10 mouse cellular contexts compared by ENCODE assay signal in genomic region chr1:88226670-88227379, GRCm38 (mm10). TPM values are rescaled to one million over a fixed set of nuclear protein-coding genes. Genes with fewer than 3 reads are reported as not detected.
DNase-seq lines count a peak whose midpoint lies in the region; ATAC-seq and TF ChIP-seq lines count a peak whose summit lies in the region.
"Had no signal": no experiment of that assay in that cellular context is flagged by ENCODE, and none has a peak within 500 bp of the region (broad histone marks: within the 10 kb centered on the region; RNA-seq: fewer than 3 reads in every experiment).

TSS of gene Mroh2a (plus strand) at chr1:88226986.

- H3K36me3 ChIP-seq in heart, embryonic 12.5 days = no peaks in the 10 kb centered on the region
- no peaks in the 10 kb centered on the region for H3K36me3 ChIP-seq in stomach, postnatal 0 days (ENCODE audit: control insufficient read depth, insufficient read depth, low read length)
- H3K36me3 ChIP-seq in neural tube, embryonic 15.5 days = no peaks in the 10 kb centered on the region
- H3K36me3 ChIP-seq: embryonic facial prominence, embryonic 12.5 days had no signal

- 0 out of 2 replicates have a peak, but pooled peaks have one; percentile 1 for ATAC-seq in heart, embryonic 12.5 days (ENCODE audit: insufficient number of reproducible peaks, low FRiP score)
- ATAC-seq in stomach, postnatal 0 days (ENCODE audit: low FRiP score, low TSS enrichment) = no peak
- no peak for ATAC-seq in neural tube, embryonic 15.5 days (ENCODE audit: low FRiP score)

- TF ChIP-seq CTCF in stomach, postnatal 0 days (IDR thresholded peaks at IDR 0.05; ENCODE audit: low read depth) = no peak
- TF ChIP-seq CTCF in layer of hippocampus, adult 2 months (conservative IDR thresholded peaks at IDR 0.05) = no peak

- H3K4me2 ChIP-seq in heart, embryonic 12.5 days = no peak within 1 kb of the TSS
- no peak within 1 kb of the TSS for H3K4me2 ChIP-seq in stomach, postnatal 0 days (replicated peaks; ENCODE audit: low read depth)
- H3K4me2 ChIP-seq in neural tube, embryonic 15.5 days = no peak within 1 kb of the TSS
- H3K4me2 ChIP-seq: embryonic facial prominence, embryonic 12.5 days had no signal

- H3K27me3 ChIP-seq in heart, embryonic 12.5 days (replicated peaks) = no peaks in the 10 kb centered on the region
- no peaks in the 10 kb centered on the region for H3K27me3 ChIP-seq in stomach, postnatal 0 days (ENCODE audit: control insufficient read depth, insufficient read depth, low read length)
- H3K27me3 ChIP-seq in neural tube, embryonic 15.5 days (replicated peaks) = no peaks in the 10 kb centered on the region
- H3K27me3 ChIP-seq: embryonic facial prominence, embryonic 12.5 days had no signal

- H3K9me3 ChIP-seq in heart, embryonic 12.5 days (replicated peaks) = peaks cover 63% of the 10 kb centered on the region
- peaks cover 24% of the 10 kb centered on the region for H3K9me3 ChIP-seq in stomach, postnatal 0 days (ENCODE audit: control insufficient read depth, low read length)
- peaks cover 70% of the 10 kb centered on the region for H3K9me3 ChIP-seq in neural tube, embryonic 15.5 days (replicated peaks)

- TF ChIP-seq EP300 in stomach, postnatal 0 days (optimal IDR thresholded peaks at IDR 0.05) = no peak

- no peak within 1 kb of the TSS for H3K27ac ChIP-seq in heart, embryonic 12.5 days (ENCODE audit: poor library complexity, severe bottlenecking)
- no peak within 1 kb of the TSS for H3K27ac ChIP-seq in stomach, postnatal 0 days (replicated peaks)
- H3K27ac ChIP-seq in layer of hippocampus, adult 2 months = no peak within 1 kb of the TSS
- H3K27ac ChIP-seq in neural tube, embryonic 15.5 days (replicated peaks) = no peak within 1 kb of the TSS
- H3K27ac ChIP-seq: embryonic facial prominence, embryonic 12.5 days had no signal

- 46% methylated on average over 5 of the region's 5 CpGs for WGBS in heart, embryonic 12.5 days
- WGBS in stomach, postnatal 0 days = 52% methylated on average over 5 of the region's 5 CpGs
- 59% methylated on average over 5 of the region's 5 CpGs for WGBS in neural tube, embryonic 15.5 days

- H3K9ac ChIP-seq in heart, embryonic 12.5 days = no peak within 1 kb of the TSS
- H3K9ac ChIP-seq in stomach, postnatal 0 days (ENCODE audit: low read length) = no peak within 1 kb of the TSS
- H3K9ac ChIP-seq in neural tube, embryonic 15.5 days (replicated peaks) = no peak within 1 kb of the TSS
- H3K9ac ChIP-seq: embryonic facial prominence, embryonic 12.5 days had no signal

- H3K4me1 ChIP-seq in heart, embryonic 12.5 days (replicated peaks) = no peaks in the 10 kb centered on the region
- no peaks in the 10 kb centered on the region for H3K4me1 ChIP-seq in stomach, postnatal 0 days (replicated peaks; ENCODE audit: control insufficient read depth, insufficient read depth)
- no peaks in the 10 kb centered on the region for H3K4me1 ChIP-seq in neural tube, embryonic 15.5 days
- H3K4me1 ChIP-seq: embryonic facial prominence, embryonic 12.5 days had no signal

- DNase-seq in cerebellum, postnatal 4 days (ENCODE audit: low spot score in 2 of 2) = peak; percentile 0 to 19
- no peak for DNase-seq in cerebellum, adult 18-20 months
- peak; percentile 16 for DNase-seq in lung, postnatal 36 days
- DNase-seq in lung, postnatal 14 days = no peak
- DNase-seq in stomach, postnatal 0 days (ENCODE audit: low spot score) = peak; percentile 20
- no peak for DNase-seq in layer of hippocampus, adult 2 months (ENCODE audit: low spot score in 2 of 2)
- DNase-seq: kidney, adult 18-20 months had no signal

- H3K4me3 ChIP-seq in heart, embryonic 12.5 days = no peak within 1 kb of the TSS
- no peak within 1 kb of the TSS for H3K4me3 ChIP-seq in stomach, postnatal 0 days (ENCODE audit: low read depth, low read length)
- no peak within 1 kb of the TSS for H3K4me3 ChIP-seq in layer of hippocampus, adult 2 months
- no peak within 1 kb of the TSS for H3K4me3 ChIP-seq in neural tube, embryonic 15.5 days (replicated peaks)
- H3K4me3 ChIP-seq: embryonic facial prominence, embryonic 12.5 days had no signal

RNA-seq across cellular contexts. Expression of gene Mroh2a, which starts in this region (rescaled TPM):
- polyA plus RNA-seq in heart, embryonic 12.5 days (2016; fragmentation: Nextera tagmentation; extraction: Ambion mirVana) = 0.56 and 0.83 TPM in 2 replicates
- polyA plus RNA-seq in stomach, postnatal 0 days (2015; fragmentation: Nextera tagmentation; extraction: Ambion mirVana) = 0.54 and 0.84 TPM in 2 replicates
- under 1 TPM in 1 of 2 experiments, not detected in 1; 0.38 TPM for total RNA-seq in layer of hippocampus, adult 2 months (2021)
- polyA plus RNA-seq in neural tube, embryonic 15.5 days (2015; fragmentation: Nextera tagmentation; extraction: Ambion mirVana) = 0.41 and 0.69 TPM in 2 replicates

Comparison
In these comparisons a context has a peak if more than half of its experiments do, and no peak if none do; other contexts are left out.
1. DNase-seq: peak in cerebellum, postnatal 4 days (2 of 2) and lung, postnatal 36 days (single experiment); none in cerebellum, adult 18-20 months (0 of 2), lung, postnatal 14 days (single experiment) and layer of hippocampus, adult 2 months (0 of 2).
2. Peak in ATAC-seq in heart, embryonic 12.5 days; RNA of the gene not detected or under 1 TPM.
3. Peak in DNase-seq in stomach, postnatal 0 days; RNA of the gene not detected or under 1 TPM.